Mouse (Mus musculus) liver, adult (tissue): ENCODE measurements around the gene Inip.
A peak's percentile ranks its signal among the peaks of the same experiment; 100 is the strongest.

ENCODE experiments used
- GATA4 ChIP-seq: IDR thresholded peaks from 2 replicates; pipeline ENCODE4 v1.6.1; 2014; ENCODE audit warnings: mild to moderate bottlenecking, low read length; ENCODE audit not compliant: insufficient replicate concordance

Inip gene

DNA sequence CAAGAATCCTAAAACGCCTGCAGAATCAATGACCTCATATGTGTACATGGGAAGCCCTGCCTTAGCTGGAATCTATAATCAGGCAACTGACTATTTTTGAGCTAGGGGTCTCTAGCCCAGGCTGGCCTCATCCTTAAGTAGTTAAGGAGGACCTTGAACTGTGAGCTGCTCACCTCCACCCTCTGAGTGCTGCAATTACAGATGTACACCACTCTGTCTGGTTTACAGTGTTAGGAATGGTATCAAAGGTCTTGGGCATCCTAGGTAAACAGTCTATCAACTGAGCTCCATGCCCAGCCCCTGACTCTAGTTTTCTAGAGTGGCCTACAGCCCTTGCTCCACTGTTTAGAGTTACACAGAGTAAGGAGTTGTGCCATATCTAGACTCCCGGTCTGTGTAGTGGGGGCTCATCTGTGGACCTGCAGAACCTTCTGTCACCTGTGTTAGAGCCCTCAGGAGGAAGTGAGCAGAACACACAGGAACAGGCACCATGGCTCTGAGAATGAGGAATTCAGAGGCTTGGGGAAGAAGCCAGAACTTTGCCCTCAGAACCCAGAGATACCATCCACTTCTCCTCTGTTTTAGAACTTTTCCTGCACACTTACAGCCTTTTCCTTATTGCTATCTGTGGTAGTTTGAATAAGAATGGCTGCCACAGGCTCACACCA, 5.5 kb downstream of the Inip start:
- no peak for TF ChIP-seq GATA4

DNA sequence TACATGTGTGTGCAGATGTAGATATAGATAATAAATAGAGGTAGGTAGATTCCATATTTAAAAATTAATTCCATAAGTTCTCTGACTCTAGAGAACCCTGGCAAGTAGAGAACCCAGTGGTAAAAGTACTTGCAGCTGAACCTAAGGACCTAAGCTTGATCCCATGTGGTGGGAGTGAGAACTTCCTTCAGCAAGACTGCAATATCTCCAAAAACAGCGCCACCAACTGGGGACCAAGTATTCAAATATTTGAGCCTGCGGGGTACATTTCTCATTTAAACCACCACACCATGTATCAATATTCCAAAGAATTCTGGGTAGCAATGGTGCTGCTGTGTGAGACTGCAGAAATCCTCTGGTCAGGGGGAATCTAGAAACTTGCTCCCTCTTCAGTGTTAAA, 7.3 kb downstream of the Inip start:
- TF ChIP-seq GATA4: no peak

DNA sequence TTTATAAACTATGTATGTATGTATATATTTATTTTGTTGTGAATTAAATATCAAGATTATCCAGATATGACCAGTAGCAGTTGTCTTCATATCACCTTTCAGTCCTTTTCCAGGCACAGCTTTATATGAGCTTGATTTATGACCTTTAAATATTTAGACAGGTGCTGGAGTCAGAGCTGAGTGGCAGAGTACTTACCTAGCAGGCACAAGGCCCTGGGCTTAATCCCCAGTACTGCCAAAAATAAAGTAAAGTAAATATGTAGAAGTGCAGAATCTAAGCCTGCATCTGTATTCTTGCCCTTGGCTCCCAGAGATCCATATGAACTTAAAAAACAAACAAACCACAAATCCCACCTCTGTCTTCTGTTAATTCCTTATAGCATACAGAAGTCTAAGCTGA, 12.4 kb downstream of the Inip start:
- no peak for TF ChIP-seq GATA4

DNA sequence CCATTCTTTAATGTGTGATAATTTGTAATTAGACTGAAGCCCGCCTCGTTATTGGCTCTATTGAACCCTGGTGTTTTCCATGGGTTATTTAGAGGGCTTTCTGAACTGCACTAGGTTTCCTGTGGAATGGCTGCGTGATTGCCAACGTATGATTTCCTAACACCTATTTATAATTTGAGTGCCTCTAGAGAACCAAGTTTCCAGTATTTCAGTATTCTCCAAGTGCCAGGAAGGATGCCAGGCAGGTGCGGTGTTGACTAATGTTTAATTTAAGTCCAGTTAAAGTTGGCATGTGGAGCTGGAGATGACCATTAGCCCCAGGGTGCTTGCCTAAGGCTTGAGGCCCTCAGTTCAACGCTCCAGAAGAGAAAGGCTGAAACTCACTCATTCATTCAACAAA, 14.3 kb downstream of the Inip start:
- no peak for TF ChIP-seq GATA4

DNA sequence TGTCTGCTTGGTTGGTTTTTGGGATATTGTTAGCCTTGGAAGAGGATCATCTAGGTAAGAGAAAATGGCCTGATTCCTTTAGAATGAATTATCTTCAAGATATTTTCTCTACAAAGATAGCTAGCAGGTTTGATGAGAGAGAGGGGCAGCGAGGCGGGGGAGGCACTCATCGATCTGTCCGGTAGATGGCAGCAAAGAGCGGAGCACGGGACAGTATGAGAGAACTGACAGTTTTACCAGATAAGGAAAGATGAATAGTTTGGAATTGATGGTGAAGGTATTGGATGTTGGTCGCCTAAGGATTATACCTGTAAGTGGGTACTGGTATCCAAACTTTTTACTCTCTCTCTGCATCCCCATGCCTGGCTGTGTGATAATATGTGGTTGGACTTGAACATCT, 14.7 kb downstream of the Inip start:
- peak; percentile 47; the same call in 1 of the 2 replicates for TF ChIP-seq GATA4

DNA sequence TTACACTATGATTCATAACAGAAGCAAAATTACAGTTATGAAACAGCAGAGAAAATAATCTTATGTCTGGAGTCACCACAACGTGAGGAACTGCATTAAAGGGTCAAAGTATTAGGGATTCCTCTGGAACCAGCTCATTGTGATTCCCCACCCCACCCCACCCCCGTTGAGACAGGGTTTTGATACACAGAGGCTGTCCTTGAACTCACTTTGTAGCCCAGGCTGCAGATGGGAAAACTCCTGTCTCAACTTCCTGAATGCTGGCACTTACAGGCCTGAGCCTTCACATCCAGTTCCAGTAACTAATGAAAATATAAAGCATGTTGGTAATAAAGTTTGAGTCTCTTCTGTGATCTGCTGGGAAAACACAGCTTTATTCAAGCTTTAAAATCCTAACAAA, 16.0 kb downstream of the Inip start:
- no peak for TF ChIP-seq GATA4

DNA sequence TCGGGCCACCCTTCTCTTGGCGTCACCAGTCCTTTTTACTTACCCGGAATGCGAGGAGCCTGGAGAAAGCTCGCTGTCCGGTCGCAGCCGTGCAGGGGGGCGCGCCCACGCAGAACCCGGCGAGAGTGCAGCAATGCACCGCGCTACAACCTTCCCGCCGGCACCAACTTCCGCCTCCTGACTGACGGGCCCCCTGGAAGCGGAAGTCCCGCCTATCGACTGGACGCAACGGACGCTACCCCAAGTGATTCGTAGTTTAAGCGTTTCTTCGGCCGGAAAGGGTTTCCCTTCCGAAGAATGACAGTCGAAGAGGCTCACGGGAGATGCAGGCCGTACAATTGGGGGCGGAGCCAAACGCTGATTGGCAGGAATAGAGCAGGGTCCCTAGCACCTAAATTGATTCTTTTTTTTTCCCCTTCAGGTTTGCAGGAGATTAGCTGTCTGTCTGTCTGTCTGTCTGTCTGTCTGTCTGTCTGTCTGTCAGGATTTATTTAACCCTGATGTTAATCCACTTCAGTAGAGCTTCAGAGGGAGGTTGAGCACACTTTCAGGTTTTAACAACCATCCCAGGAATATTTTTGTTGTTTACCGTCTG, 17.6 kb downstream of the Inip start:
- no peak for TF ChIP-seq GATA4

DNA sequence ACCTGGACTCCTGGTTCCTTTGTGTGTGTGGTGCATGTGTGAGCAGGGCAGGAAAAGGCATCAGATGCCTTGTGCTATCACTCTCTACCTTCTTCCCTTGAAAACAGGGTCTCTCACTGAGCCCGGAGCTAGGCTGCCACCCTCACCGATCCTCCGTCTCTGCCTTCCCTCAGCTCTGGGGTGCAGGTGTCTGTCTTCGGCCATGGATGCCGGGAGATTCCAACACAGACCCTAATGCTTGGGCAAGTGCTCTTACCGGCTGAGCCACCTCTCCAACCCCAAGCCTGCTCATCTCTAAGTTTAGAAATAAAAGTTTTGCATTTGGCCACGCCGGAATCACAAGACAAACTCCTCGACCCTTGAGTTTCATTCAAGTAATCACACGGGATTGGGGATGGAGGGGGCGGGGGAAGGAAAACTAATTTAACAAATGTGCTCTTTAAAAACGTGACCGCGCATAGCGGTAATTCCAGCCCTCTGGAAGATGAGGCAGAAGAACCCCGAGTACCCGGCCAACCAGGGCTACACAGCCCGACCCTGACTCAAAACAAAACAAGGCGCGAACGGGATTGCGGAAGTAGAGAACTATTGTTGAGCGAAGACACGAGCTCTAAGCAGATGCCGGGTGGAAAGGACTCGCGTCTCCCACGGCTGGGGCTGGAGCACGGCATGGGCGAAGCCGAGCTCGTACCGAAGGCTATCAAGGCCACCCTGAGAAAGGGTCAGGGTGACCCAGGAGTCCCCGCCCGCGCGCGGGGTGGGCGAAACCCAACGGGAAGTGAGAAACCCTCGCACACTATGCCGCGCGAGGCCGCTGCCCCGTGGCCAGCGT, 18.3 kb downstream of the Inip start:
- TF ChIP-seq GATA4: no peak

DNA sequence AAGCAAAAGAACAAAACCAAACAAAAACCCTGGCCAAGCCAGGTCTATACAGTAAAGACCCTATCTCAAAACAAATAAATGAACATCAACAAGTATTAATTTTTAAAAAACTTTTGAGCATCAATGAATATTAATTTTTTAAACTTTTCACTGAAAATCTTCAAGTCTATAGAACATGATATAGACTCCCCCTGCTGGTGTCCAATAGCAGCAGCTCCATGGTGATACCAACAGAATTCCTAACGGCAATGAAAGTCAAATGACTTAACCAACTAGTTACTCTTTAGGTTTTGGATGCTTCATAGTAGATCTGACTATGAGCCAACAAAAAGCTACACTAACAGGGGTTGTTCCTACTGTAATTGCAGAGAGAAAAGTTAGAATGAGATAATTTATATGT, 20.8 kb downstream of the Inip start:
- no peak for TF ChIP-seq GATA4

DNA sequence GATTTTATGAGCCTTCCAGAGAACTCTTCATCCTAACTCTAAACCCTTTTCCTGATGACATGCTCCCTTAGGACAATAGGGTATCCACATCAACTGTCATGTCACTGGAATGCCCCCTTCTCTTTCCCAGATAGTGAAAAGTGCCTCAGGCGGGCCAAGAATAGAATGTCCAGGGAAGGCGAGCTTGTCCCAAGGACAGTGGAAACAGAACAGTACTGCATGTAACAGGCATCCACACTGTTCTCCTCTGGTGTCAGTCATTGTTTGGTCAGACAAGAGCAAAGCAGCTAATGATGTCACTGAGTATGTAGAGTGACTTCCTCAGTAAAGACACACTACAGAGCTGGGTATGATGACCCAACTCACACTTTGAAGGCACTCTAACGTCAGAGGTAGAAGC, 23.6 kb downstream of the Inip start:
- TF ChIP-seq GATA4: no peak

DNA sequence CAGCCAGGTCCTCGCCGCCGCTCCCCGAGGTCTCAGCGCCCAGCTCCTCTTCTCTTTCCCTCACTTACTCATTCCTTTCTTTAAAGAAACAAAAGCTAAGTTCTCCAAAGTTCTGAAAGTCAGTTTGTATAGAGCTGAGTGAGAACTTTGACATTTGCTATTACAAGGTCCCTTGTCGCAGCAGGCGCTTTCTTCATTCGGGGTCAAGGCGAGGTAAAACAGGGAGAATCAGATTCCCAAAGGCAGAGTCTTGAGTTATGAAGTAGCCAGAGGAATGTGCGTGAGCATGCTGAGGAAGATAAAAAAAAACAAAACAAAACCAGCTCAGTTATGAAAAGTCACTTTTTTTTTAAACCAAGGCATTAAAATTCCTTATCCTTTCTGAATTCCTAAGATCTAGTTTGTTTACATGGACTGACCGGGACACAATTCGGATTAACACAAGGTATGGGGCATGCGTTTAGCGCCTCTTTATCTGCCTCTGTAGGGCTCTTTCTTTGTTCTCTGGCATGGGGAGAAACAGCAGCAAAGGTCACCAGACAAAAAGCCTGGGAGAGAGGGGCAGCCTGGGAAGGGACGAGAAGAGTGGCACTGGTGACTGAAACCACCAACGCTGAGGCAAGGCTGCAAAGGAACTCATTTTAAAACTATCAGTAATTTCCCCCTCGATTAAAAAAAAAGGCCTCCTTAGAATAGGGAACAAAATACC, 29.1 kb downstream of the Inip start:
- TF ChIP-seq GATA4: no peak

DNA sequence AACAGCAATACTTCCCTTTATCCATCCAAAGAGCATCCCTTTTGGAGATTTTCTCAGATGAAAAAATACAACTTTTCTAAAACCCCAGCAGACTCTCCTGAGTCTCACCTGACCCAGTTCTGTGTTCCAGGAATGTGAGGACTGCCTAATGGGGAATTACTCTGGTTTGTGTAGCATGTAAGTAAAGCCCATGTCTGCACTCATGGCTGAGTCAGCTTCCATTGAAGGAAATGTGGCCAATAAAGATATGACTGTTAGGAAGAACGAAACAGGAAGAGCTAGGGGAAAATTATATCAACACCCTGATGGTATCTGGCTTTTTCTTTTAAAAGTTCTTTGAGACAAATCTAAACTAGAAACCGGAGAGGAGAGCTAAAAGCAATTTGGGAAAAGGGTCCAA, 33.7 kb downstream of the Inip start:
- no peak; the same call in 1 of the 2 replicates for TF ChIP-seq GATA4

DNA sequence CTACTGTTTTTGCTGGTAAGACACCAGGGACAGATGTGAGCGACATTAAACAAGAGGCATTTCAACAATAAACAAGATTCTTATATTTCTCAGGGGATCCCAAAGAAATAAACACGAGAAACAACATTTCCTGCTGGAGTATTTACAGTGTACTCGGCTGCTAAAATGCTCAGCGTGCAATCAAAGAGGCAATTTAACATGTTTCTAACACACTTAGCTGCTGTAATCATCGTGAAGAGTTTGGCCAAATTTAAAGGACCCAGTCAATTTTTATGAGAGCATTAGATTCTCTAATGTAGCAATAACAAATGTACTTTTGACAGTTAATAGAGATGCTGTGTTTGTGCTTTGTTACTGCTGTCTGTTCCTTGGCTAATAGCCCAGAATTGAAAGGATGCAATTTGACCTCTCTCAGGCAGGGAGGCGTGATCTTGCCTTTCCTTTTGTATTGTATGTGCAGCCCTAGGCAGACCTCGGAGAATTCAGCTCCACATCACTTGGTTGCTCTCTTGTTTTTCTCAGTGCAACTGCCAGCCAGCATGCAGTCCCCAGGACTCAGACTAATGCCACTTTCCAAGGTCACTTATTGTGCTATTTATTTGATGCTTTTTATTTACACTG, 35.9 kb downstream of the Inip start:
- no peak for TF ChIP-seq GATA4

DNA sequence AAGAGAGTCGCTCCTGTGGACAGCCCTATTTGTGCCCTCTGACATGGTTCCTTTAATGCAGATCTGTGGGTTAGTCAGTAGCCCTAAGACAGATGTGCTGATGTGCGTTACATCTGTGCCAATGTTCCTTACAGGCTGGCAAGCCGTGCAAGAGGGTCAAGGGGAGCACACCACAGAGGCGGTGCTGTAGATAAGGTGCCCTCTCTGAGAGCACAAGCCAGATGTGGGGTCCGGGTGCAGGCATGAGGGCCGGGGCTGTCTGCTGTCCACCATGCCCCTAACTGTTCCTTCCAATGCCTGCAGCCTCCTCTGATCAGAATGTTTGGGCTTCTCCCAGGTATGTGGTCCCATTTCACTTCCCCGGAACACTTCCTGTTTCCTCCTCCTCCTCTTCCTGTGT, 36.4 kb downstream of the Inip start:
- no peak for TF ChIP-seq GATA4

DNA sequence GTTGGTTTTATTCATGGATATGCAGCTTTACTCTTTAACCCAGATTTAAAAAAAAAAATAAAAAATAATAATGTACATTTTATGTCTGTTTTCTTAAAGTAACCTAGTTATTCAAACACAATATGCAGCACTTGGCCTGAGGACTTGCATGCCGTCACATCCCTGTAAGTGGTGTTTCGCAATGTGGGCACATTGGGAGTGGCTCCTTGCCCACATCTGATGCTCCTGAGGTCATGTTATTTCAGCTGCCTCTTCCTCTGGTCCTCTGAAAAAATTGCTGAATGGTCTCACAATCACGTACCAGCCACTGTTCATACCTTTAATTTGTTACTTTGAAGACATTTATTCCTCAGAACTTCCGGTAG, 40.0 kb downstream of the Inip start:
- TF ChIP-seq GATA4: no peak

DNA sequence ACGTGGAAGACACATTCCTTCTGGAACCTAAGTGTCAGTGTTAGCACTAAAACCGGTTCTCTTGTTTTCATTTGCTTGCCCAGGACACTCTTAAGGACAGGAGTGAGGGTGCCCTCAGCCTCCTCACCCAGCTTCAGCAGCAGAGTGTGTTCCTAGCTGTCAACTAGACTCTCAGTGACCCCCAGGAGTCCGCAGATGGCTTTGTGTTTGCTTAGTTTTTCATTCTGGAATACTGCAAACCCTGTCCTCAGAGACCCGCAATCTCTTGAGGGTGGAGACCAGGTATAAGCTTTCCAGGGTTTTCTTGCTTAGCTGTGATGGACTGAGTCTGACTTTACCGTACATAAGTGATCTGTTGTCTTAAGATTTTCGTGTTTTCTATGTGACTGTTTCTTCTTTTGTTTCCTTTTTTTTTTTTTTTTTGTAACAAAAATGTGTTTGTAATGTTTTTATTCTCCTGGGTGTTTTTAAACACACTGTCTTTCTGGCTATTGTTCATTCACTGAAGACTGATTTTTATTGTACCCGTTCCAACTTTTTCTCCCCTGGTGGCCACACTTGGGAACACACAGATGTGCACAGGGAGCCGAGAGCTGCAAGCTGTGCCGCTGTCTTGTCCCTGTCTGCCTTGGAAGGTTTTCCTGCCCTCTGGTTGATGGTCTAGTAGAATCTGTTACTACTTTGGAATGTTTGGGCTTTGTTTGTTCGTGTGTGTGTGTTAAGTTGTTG, 40.6 kb downstream of the Inip start:
- TF ChIP-seq GATA4: no peak
